Mouse (Mus musculus) heart, adult 11 months (tissue): ENCODE results near the gene Srebf1.

Source experiments
- DNase-seq: peaks from one replicate; pipeline ENCODE4 v3.0.0; 2022

Srebf1 gene

GRCm38 (mm10) chr11:60176182-60176974, 46.0 kb downstream of the Srebf1 start:
- DNase-seq, result peak; percentile 99

GRCm38 (mm10) chr11:60175371-60176181, 46.8 kb downstream of the Srebf1 start:
- DNase-seq, result peak; percentile 99

- DNase-seq, result no peak
Observed at GRCm38 (mm10) chr11:60173606-60174184, 48.7 kb downstream of the Srebf1 start.

GRCm38 (mm10) chr11:60172074-60172473, 50.3 kb downstream of the Srebf1 start:
- peak; percentile 97 for DNase-seq

GRCm38 (mm10) chr11:60168780-60169179, 53.6 kb downstream of the Srebf1 start:
- peak; percentile 92 for DNase-seq

GRCm38 (mm10) chr11:60165076-60165475, 57.3 kb downstream of the Srebf1 start:
- peak; percentile 95 for DNase-seq

- DNase-seq, result no peak
Observed at GRCm38 (mm10) chr11:60164450-60164849, 57.9 kb downstream of the Srebf1 start.

- DNase-seq, result no peak
Observed at GRCm38 (mm10) chr11:60163362-60163761, 59.0 kb downstream of the Srebf1 start.

GRCm38 (mm10) chr11:60162547-60162946, 59.8 kb downstream of the Srebf1 start:
- DNase-seq, result no peak

GRCm38 (mm10) chr11:60161146-60161874, 61.1 kb downstream of the Srebf1 start:
- DNase-seq, result no peak

GRCm38 (mm10) chr11:60160454-60161114, 61.8 kb downstream of the Srebf1 start:
- no peak for DNase-seq

GRCm38 (mm10) chr11:60159955-60160354, 62.4 kb downstream of the Srebf1 start:
- no peak for DNase-seq

GRCm38 (mm10) chr11:60158271-60158670, 64.1 kb downstream of the Srebf1 start:
- DNase-seq, result no peak

- DNase-seq, result no peak
Observed at GRCm38 (mm10) chr11:60155690-60156089, 66.7 kb downstream of the Srebf1 start.

GRCm38 (mm10) chr11:60153936-60154335, 68.4 kb downstream of the Srebf1 start:
- no peak for DNase-seq

GRCm38 (mm10) chr11:60152339-60152738, 70.0 kb downstream of the Srebf1 start:
- no peak for DNase-seq

GRCm38 (mm10) chr11:60150677-60151076, 71.7 kb downstream of the Srebf1 start:
- DNase-seq, result no peak
